Mouse (Mus musculus) heart, embryonic 10.5 days (tissue): Measurements from ENCODE around the gene Bmp7. TPM values are rescaled to one million over a fixed set of nuclear protein-coding genes. Genes with fewer than 3 reads are reported as not detected.

Experiments
- DNase-seq: peaks from one replicate; pipeline ENCODE4 v3.0.0-alpha.2; 2017; ENCODE audit warnings: low spot score
- H3K27ac ChIP-seq: fragments of 300-500 bp; sonication (generic); 2 replicates; pipeline ENCODE4 v1.5.1; 2016; ENCODE audit warnings: mild to moderate bottlenecking
- H3K27me3 ChIP-seq: fragments of 300-500 bp; sonication (generic); 2 replicates; pipeline ENCODE4 v1.6.1; 2016; ENCODE audit warnings: mild to moderate bottlenecking; ENCODE audit not compliant: poor library complexity, insufficient read depth, severe bottlenecking
- H3K36me3 ChIP-seq: fragments of 300-500 bp; sonication (generic); 2 replicates; pipeline ENCODE4 v1.6.1; 2016; ENCODE audit warnings: mild to moderate bottlenecking, moderate library complexity
- H3K4me1 ChIP-seq: fragments of 300-500 bp; sonication (generic); 2 replicates; pipeline ENCODE4 v1.6.1; 2016; ENCODE audit warnings: mild to moderate bottlenecking
- H3K4me3 ChIP-seq: fragments of 300-500 bp; sonication (generic); 2 replicates; pipeline ENCODE4 v1.5.1; 2016; ENCODE audit warnings: mild to moderate bottlenecking, moderate library complexity
- H3K9me3 ChIP-seq: fragments of 300-500 bp; sonication (generic); 2 replicates; pipeline ENCODE4 v1.6.1; 2016; ENCODE audit warnings: mild to moderate bottlenecking, moderate library complexity
- WGBS: fragments of 180-500 bp; shearing (Covaris S2); methylation state at CpG from one replicate; pipeline ENCODE4 v1.1.7; 2016; 5-methylcytosine and 5-hydroxymethylcytosine counted together
- polyA plus RNA-seq: library from polyadenylated mRNA; unstranded; fragments of >200 nt; fragmentation: Nextera tagmentation; extraction: Ambion mirVana; gene quantifications from 2 replicates; pipeline ENCODE4 v1.2.1, GENCODE M21; 2016

The Bmp7 gene
- polyA plus RNA-seq, 1 experiment from 2014 or later = 49.5 TPM

DNA sequence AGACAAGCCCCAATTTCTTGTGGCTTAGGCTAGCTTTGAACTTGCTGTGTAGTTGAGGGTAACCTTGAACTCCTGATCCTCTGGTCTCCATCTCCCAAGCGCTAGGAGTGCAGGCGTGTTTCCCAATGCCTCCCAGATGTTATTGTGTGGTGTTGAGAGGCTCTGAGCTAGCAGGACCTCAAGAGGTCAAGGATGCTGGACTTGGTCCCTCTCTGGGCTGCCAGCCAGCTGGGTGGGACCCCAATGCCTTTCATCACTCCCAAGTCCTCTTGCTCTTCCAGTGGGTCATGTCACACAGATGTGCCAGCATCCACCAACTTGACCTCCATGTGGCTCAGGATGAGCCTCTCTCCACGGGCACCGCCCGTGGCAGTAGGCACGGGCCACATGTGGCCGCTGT, 16.9 kb downstream of the Bmp7 start:
- no peak for DNase-seq
- Histone ChIP-seq H3K9me3 (no peaks in the 10 kb centered on the region), H3K4me1 (peaks cover 68% of the 10 kb centered on the region)

DNA sequence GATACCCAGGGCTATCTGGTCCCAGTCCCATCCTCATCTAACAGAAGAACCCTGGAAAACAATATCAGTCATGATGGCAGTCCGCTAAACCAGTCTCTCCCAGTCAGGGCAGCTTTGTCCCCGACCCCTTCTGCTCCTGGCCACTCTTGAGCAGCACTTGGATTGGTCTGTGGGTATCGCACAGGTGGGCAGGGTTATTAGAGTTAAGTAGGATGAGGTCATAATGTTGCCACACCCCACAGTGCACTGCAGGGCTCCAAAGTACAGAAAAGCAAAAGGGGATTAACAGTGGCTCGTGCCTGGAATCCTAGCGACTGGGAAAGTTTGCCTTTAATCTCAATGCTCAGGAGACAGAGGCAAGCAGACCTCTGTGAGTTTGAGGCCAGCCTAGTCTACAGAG, 17.5 kb downstream of the Bmp7 start:
- H3K4me1 ChIP-seq = peaks cover 67% of the 10 kb centered on the region
- no peaks in the 10 kb centered on the region for H3K27me3 ChIP-seq
- peaks cover 6% of the 10 kb centered on the region; the same call in 1 of the 2 replicates for H3K36me3 ChIP-seq
- H3K9me3 ChIP-seq = no peaks in the 10 kb centered on the region
- H3K27ac ChIP-seq = peak overlapping the region; percentile 24; the same call in 1 of the 2 replicates
- DNase-seq = no peak
- 62% methylated on average over 5 of the region's 5 CpGs for WGBS
- no peak overlapping the region for H3K4me3 ChIP-seq

More for the DNA sequence above, 16.9 kb downstream of the Bmp7 start:
- Histone ChIP-seq H3K36me3 (peaks cover 6% of the 10 kb centered on the region; the same call in 1 of the 2 replicates), H3K4me3 (no peak overlapping the region), H3K27me3 (no peaks in the 10 kb centered on the region), H3K27ac (no peak overlapping the region)
- 83% methylated on average over 7 of the region's 7 CpGs for WGBS

DNA sequence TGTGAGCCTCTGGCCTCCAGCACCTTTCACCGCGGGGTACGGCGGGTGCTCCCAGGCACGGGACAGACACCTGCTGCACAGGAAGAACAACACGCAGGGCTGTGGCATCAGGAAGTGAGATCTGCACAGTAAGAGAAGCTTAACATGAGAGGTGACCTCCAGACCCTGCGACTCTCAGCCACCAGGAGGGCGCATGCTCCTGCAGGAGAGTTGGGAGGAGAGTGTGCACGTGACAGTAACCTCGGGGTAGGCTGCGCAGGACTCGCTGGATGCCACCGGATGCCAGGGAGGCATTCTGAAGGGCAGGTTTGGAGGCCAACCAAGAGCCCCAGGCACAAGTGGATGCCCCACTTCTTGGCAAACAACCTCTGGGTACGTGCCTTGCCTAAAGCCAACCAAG, 26.1 kb downstream of the Bmp7 start:
- no peaks in the 10 kb centered on the region for H3K9me3 ChIP-seq
- DNase-seq = no peak
- 82% methylated on average over 14 of the region's 14 CpGs for WGBS
- H3K36me3 ChIP-seq = peaks cover 28% of the 10 kb centered on the region
- no peak overlapping the region for H3K4me3 ChIP-seq
- H3K4me1 ChIP-seq = peaks cover 66% of the 10 kb centered on the region
- H3K27ac ChIP-seq = no peak overlapping the region
- H3K27me3 ChIP-seq = no peaks in the 10 kb centered on the region

DNA sequence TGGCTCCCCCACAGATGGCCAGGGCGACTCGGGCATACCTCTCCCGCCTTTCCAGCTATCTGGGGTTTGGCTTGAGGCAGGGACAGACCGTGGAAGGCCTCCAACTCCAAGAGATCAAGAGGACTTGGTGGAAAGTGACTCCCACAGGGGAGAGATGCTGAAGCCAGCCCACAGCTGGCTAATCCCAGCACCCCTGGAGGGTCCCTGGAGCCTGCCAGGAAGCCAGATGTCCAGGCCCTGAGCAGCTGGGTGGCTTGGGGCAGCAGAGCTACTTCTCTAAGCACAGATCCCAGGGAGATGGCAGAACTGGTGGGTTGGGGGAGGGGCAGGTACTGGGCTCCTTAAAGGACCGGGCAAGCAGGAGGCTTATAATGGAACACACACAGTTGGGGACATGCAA, 28.4 kb downstream of the Bmp7 start:
- peaks cover 72% of the 10 kb centered on the region for H3K4me1 ChIP-seq
- H3K27ac ChIP-seq = peak overlapping the region; percentile 19; the same call in 1 of the 2 replicates
- WGBS = 35% methylated on average over 5 of the region's 5 CpGs

DNA sequence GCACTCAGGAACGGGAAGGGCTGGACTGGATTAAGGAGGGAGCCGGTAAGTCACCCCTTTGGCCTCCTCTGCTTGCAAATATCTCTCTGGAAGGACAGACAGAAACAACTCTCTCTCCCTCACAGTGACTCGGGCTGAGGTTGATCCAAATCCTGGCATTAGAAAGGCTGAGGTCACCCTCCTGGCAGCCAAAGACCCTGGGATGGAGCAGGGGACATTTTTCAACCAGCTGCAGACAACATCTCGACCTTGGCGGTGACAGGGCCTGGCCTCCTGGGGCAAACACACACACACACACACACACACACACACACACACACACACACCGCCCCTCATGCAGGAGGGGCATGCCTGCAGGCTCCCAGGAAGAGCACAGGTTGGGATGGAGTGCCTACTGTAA, 29.0 kb downstream of the Bmp7 start:
- Histone ChIP-seq H3K9me3 (no peaks in the 10 kb centered on the region), H3K36me3 (peaks cover 25% of the 10 kb centered on the region), H3K27me3 (no peaks in the 10 kb centered on the region), H3K4me1 (peaks cover 78% of the 10 kb centered on the region), H3K4me3 (no peak overlapping the region), H3K27ac (0 out of 2 replicates have a peak overlapping the region, but pooled peaks have one; percentile 19)
- 62% methylated on average over 6 of the region's 6 CpGs for WGBS
- DNase-seq = no peak

More for the DNA sequence above, 28.4 kb downstream of the Bmp7 start:
- Histone ChIP-seq H3K27me3 (no peaks in the 10 kb centered on the region), H3K9me3 (no peaks in the 10 kb centered on the region), H3K36me3 (peaks cover 28% of the 10 kb centered on the region), H3K4me3 (no peak overlapping the region)
- no peak for DNase-seq

DNA sequence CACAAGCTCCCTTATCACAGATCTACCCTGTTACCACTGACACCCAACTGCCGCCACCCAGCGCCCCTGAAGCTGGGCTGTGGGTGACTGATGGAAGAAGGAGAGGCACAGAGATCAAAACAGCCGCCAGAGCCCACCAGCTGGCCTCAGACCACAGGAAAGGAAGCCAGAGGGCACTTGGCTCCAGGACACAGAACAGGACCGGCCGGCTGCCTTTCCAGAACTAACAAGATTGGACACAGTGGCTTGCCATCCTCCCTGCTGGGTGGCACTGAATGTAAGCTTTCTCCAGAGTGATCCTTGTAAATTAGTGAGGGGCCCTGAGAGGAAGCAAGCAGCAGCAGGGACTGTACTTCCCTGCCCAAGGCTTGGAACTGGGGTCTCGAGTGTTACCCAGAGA, 30.7 kb downstream of the Bmp7 start:
- Histone ChIP-seq H3K27me3 (no peaks in the 10 kb centered on the region), H3K4me3 (no peak overlapping the region), H3K4me1 (peaks cover 86% of the 10 kb centered on the region), H3K36me3 (peaks cover 23% of the 10 kb centered on the region), H3K9me3 (no peaks in the 10 kb centered on the region), H3K27ac (peak overlapping the region; percentile 25; the same call in 1 of the 2 replicates)
- DNase-seq = no peak
- 51% methylated on average over 6 of the region's 6 CpGs for WGBS

DNA sequence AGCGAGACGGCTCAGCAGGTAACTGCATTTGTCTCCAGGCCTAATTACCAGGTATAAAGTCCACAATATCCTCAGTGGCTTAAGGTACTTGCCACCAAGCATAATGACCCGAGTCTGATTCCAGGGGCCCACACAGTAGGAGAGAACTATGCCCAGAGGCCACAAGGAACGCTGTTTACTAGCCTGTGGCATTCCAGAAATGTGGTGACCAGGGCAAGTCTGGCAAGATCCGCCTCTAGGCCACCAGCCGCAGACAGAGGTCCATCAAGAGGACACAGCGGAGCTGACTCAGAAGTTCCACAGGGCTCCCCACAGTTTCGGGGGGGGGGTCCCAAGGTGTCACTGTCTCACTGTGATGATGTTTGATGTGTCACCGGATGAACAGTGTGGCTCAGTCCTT, 34.0 kb downstream of the Bmp7 start:
- H3K27ac ChIP-seq = peak overlapping the region; percentile 59
- 56% methylated on average over 9 of the region's 9 CpGs for WGBS
- no peak for DNase-seq
- no peaks in the 10 kb centered on the region for H3K27me3 ChIP-seq
- no peak overlapping the region for H3K4me3 ChIP-seq
- no peaks in the 10 kb centered on the region for H3K9me3 ChIP-seq
- peaks cover 93% of the 10 kb centered on the region for H3K4me1 ChIP-seq
- H3K36me3 ChIP-seq = peaks cover 11% of the 10 kb centered on the region

DNA sequence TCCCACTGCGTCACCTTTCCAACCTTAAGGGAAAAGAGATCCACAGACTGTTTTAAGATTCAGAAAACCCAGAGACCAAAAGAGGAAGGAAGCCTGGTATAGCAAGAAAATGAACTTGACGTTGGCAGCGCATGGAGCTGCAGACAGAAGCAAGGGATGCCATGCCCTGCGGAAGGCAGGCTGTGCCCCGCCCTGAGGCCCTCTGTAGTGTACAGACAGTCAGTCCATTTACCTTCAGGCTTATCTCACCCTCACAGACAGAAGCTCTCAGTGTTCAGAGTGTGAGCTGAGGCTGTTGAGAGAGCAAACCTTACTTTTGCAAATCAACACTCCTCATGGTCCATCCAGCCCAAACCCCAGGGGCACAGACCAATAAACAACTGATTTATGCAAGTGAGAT, 35.1 kb downstream of the Bmp7 start:
- peak overlapping the region; percentile 67; the same call in 1 of the 2 replicates for H3K27ac ChIP-seq
- peaks cover 91% of the 10 kb centered on the region for H3K4me1 ChIP-seq
- H3K9me3 ChIP-seq = no peaks in the 10 kb centered on the region

DNA sequence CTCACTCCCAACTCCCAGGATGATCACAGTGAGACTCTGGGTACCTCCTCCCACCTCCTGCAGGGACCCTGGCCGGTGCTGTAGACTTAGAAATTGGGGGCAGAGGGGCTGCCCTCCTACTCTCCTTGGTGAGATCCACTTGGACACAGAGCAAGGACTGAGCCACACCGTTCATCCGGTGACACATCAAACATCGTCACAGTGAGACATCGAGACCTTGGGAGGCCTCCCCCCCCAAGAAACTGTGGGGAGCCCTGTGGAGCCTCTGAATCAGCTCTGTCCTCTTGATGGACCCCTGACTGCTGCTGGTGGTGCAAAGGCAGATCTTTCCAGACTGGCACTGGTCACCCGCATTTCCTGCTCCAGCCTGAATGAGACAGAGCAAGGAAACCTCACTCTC, 35.5 kb downstream of the Bmp7 start:
- Histone ChIP-seq H3K27me3 (no peaks in the 10 kb centered on the region), H3K9me3 (no peaks in the 10 kb centered on the region), H3K36me3 (peaks cover 9% of the 10 kb centered on the region; the same call in 1 of the 2 replicates), H3K4me1 (peaks cover 86% of the 10 kb centered on the region), H3K27ac (peak overlapping the region; percentile 67; the same call in 1 of the 2 replicates), H3K4me3 (no peak overlapping the region)
- 83% methylated on average over 6 of the region's 6 CpGs for WGBS
- no peak for DNase-seq

More for the DNA sequence above, 35.1 kb downstream of the Bmp7 start:
- peaks cover 7% of the 10 kb centered on the region; the same call in 1 of the 2 replicates for H3K36me3 ChIP-seq
- H3K4me3 ChIP-seq = no peak overlapping the region
- H3K27me3 ChIP-seq = no peaks in the 10 kb centered on the region
- no peak for DNase-seq
- 76% methylated on average over 5 of the region's 5 CpGs for WGBS

DNA sequence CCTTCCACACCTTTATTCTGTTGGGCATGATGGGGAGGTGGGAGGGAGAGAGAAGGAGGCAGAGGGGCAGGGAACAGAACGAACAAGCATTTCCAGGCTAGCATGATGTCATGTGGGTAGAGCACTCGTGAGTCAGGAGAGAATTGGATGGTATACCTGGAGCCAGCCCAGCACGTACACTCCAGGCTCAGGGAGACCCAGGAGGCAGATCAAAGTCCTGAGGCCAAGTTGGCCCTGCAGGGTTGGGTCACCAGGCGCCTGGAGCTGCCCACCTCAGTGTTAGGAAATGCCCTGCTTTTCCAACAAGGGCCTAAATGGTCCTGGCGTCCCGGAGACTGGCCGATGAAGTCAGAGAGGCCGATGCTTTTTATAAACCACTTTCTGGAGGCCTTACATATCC, 36.6 kb downstream of the Bmp7 start:
- 84% methylated on average over 8 of the region's 8 CpGs for WGBS
- Histone ChIP-seq H3K27me3 (no peaks in the 10 kb centered on the region), H3K4me3 (no peak overlapping the region), H3K4me1 (peaks cover 78% of the 10 kb centered on the region), H3K9me3 (no peaks in the 10 kb centered on the region), H3K27ac (peak overlapping the region; percentile 50; the same call in 1 of the 2 replicates), H3K36me3 (peaks cover 20% of the 10 kb centered on the region)
- no peak for DNase-seq

DNA sequence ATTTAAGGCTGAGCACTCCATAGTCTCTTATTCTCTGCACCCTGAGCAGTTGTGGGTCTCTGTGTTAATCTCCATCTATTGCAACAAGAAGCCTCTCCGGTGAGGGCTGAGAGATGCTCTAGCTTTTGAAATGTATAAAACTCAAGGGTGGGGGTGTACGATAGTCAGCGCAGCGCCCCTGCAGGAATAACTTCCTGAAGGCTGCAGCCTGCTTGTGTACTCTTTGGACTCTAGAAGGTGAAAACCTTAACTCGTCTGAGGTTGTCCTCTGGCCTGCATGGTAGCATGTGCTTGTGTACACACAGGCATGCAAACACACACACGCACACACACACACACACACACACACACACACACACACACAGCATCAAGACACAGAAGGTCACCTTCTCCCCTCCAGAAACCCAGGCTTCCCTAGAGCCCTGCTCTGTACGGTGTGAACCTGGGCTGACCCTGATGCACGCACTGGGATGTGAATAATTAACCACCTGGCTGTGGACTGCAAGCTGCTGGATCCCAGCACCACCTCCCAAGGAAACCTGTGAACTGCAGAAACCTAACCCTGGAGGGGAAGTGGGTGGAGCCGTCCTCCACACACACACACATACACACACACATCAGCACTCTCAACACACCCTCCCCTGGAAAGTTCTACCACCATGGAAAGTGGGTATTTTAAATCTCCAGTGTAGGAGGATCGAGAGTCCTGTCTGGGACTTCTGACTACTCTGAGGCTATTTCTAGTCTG, 39.0 kb downstream of the Bmp7 start:
- no peak for DNase-seq
- H3K27ac ChIP-seq = peak overlapping the region; percentile 6
- WGBS = 62% methylated on average over 10 of the region's 10 CpGs
- peaks cover 27% of the 10 kb centered on the region for H3K36me3 ChIP-seq
- H3K27me3 ChIP-seq = no peaks in the 10 kb centered on the region
- peaks cover 66% of the 10 kb centered on the region for H3K4me1 ChIP-seq
- no peak overlapping the region for H3K4me3 ChIP-seq
- no peaks in the 10 kb centered on the region for H3K9me3 ChIP-seq

DNA sequence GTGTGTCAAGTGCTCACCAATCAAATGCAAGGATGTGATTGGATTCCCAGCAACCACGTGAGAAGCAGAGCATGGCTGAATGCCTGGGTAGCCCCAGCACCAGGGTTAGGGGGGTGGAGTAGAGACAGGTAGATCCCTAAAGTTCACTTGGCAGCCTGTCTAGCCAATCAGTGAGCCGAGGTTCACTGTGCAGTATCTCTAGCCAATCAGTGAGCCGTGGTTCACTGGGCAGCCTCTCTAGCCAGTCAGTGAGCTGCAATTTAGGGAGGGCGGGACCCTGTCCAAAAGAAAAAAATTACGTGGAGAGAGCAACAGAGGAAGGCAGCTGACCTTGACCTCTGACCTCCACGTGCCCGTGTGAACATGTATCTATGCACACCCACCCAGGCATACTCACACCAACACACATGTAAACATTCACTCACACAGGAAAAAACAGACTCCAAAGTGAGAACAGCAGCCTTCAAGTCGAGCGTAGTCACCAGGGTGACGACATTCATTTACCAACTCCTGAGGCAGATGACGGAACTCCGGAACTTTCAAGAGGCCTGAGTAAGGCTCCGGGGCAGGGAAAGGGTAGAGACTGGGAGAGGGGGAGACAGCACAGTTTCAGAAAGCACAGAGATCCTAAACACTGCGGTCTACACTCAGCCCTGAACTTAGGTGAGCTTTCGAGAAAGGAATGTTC, 50.2 kb downstream of the Bmp7 start:
- whole genome bisulfite sequencing = 59% methylated on average over 15 of the region's 15 CpGs
- H3K4me1 ChIP-seq = peaks cover 52% of the 10 kb centered on the region
- DNase-seq = no peak
- H3K27ac ChIP-seq = peak overlapping the region; percentile 69
- no peaks in the 10 kb centered on the region for H3K9me3 ChIP-seq
- H3K36me3 ChIP-seq = peaks cover 56% of the 10 kb centered on the region
- no peak overlapping the region for H3K4me3 ChIP-seq
- no peaks in the 10 kb centered on the region for H3K27me3 ChIP-seq

DNA sequence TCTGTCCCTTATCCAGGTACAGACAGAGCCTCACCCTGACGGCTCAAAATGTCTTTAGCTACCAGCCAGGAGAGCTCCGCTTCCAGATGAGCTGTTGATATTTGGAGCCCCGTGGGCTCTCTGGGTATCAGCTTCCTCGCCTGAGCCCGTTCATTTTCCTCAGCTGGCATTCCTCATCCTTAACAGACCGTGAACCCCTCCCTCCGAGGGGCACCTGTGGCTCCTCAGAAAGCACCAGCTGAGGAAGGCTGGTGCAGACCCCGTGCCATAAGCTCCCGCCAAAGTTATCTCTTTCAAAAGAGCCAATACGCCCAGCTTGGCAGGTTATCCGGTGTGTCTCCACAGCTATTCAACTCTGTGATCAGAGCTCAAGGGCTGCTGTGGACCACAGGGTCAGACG, 50.9 kb downstream of the Bmp7 start:
- no peaks in the 10 kb centered on the region for H3K9me3 ChIP-seq
- no peaks in the 10 kb centered on the region for H3K27me3 ChIP-seq
- peaks cover 48% of the 10 kb centered on the region for H3K4me1 ChIP-seq
- WGBS = 78% methylated on average over 12 of the region's 12 CpGs
- H3K4me3 ChIP-seq = no peak overlapping the region
- peaks cover 56% of the 10 kb centered on the region for H3K36me3 ChIP-seq
- 0 out of 2 replicates have a peak overlapping the region, but pooled peaks have one; percentile 39 for H3K27ac ChIP-seq
- DNase-seq = no peak
